Mouse (Mus musculus): ENCODE results near the gene Snrpd2.
A peak's percentile ranks its signal among the peaks of the same experiment; 100 is the strongest.

Snrpd2 gene

DNA sequence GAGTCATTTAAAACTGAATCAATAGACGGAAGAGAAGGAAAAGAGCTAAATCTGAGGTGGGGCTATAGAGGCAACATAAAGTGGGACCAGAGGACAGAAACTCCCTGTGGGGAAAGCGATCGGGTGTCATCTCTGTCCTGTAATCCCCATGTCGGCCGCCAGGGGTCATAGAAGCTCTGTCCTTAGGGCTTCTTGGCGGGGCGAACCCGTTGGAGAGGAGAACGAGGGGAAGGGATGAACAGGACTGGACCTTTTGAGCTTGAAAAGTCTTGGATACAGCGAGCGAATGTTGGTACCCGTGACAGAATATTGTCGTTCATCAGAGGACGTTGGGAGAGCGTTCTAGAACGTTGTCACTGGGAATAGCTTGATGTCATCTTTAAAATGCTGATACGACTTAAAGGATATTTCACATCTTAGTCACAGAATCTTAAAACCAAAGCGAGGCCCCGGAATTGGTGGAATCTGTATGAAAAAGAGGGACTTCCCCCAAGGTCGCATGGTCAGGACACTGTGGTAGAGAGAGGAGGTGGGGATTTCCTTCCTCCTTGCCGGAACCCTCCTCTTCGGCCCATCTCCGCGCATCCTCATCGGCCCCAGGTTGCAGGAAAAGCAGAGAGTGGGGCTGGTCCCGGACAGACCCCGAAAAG is 29.0 kb downstream of the Snrpd2 start:
- DNase-seq: peak; percentile 90 to 93

DNA sequence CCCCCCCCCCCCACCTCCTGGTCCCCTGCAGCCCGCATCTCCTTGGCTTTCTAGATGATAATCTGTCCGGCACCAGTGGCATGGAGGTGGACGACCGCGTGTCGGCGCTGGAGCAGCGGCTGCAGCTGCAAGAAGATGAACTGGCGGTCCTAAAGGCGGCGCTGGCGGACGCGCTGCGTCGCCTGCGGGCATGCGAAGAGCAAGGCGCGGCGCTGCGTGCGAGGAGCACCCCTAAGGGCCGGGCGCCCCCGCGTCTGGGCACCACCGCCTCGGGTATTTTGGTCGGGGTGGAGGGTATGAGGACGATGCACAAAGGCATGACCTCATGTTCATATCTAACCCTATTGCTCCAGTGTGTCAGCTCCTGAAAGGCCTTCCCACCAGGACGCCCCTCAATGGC is 29.7 kb downstream of the Snrpd2 start:
- DNase-seq: peak; percentile 72 to 75

DNA sequence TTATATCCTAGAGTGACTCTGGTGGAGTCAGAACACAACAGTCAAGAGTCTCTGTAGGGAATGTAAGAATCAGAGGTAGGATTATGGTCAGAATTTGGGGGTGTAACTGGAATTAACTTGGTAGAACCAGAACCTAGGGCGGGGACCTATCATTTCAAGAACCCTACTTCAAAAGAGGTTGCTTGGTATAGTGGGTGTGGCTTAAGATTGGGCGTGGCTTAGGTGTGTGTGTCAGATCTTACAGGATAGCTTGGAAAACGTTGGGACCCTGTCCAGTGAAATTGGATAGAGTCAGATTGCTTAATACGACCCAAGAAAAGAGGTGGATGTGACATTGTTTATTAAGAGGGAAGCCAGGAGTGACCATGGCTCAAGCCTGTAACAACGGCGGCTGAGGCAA is 30.4 kb downstream of the Snrpd2 start:
- DNase-seq: no peak

DNA sequence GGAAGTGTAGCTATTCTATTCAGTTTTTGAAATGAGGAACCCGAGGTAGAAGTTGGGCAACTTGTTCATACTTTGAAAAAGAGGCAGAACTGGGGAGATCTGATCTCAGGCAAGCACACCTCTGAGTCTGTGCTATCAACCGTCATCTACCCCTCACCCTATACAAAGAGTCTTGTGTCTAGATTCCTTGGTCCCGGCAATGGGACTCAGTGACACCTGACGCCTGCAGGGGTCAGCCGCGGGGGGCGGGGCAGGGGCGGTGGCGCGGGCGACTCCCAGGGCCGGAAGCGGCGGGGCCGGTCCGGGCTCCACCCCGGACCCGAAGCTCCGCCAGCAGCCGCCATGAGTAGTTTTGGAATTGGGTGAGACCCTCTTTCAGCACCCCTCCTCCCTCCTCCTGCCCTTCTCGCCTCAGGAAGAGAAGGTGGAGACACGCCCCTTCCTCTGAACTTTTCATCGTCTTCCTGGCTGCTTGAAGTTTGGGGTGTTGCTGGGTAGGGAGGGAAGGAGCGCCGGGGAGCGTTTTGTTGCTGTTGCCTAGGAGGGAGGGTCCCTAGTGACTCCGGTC is 31.4 kb downstream of the Snrpd2 start:
- peak in 1 of 2 experiments; percentile 39 for DNase-seq

DNA sequence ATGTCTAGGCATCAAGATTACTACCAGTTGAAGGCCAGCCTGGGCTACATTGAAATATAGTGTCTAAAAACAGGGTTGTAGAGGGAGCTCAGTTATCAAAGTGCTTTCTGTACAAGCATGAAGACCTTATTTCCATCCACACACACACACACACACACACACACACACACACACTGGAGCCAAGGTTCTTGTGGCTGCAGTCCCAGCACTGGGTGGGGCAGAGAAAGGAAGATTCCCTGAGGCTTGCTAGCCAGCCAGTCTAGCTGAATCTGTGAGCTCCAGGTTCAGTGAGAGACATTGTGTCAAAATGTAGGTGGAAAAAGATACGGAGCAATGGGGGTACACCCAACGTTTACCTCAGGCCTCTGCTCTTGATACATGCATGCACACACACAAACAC is 34.7 kb downstream of the Snrpd2 start:
- no peak for DNase-seq

DNA sequence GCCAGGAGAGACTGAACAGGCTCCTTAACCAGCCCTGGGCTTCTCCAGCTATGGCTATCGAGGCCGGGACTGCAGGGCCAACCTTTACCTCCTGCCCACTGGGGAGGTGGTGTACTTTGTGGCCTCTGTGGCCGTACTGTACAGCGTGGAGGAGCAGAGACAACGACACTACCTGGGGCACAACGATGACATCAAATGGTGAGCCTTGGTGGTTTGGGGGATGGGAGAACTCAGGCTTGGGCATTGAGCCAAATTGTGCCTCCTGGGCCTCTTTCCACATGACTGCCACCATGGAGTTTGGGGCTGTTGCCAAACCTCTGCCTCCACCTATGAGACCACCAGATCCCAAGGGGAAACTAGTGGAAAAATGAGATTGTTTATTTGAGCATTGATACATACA is 35.2 kb downstream of the Snrpd2 start:
- DNase-seq: peak; percentile 53 to 55

DNA sequence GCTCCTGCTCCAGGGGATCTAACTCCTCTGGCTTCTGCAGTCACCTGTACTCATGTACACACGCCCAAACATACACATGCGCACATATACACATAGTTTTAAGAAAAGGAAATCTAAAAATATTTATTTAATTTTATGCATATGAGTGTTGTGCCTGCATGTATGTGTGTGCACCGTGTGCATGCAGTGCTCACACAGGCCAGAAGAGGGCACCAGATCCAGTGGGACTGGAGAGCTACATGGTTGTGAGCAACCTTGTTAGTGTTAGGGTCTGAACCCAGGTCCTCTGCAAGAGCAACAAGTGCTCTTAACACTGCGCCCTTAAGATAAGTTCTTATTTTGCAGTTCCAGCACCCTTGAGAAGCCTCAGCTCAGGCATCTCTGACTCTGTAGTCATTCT is 45.2 kb downstream of the Snrpd2 start:
- DNase-seq: no peak

DNA sequence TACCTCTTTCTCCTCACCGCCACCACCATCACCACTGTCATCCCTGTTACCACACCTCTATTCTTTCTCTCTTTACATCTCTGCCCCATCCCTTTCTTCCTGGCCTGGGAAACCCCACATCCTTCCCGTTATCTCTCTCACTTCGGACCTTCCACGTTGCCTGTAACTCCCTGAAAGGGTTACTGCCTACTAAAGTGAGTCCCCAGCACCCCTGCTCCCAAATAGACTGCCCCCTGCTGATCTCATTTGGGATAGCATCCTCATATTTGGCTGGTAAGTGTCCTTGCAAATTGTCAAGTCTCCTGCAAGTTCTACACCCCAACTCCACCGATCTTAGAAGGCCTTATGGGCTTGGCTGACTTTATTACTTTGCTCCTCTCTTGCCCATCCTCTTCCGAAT is 47.2 kb downstream of the Snrpd2 start:
- DNase-seq: peak; percentile 49 to 67

DNA sequence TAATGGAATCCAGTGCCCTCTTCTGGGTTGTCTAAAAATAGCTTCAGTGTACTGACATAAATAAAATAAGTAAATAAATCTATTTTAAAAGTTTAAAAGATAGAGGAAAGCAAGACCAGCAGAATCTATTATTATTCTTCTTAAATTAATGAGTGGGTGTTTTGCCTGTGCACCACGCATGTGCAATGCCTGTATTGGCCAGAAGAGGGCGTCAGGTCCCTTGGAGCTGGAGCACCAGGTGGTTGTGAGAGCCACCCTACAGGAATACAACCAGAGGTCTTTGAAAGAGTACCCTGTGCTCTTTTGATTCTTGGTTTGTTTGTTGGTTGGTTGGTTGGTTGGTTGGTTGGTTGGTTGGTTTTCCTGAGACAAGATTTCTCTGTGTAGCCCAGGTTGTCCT is 48.5 kb downstream of the Snrpd2 start:
- DNase-seq: peak in 1 of 2 experiments; percentile 52

DNA sequence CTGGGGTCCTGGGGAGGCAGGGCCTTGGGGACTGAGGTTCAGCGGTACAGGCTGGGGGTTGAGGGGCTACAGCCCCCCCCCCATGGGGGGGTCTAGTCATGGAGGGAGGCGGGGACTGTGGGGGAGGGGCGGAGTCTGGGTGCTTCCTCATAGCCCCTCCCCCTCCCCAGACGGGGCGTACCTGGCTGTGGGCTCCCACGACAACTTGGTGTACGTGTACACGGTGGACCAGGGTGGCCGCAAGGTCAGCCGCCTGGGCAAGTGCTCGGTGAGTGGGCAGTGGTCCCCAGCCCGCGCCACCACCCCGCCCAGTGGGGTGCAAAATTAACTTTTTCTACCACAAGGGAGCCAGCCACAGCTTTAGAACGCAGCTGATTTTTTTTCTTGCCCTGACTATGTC is 52.1 kb downstream of the Snrpd2 start:
- DNase-seq: no peak

DNA sequence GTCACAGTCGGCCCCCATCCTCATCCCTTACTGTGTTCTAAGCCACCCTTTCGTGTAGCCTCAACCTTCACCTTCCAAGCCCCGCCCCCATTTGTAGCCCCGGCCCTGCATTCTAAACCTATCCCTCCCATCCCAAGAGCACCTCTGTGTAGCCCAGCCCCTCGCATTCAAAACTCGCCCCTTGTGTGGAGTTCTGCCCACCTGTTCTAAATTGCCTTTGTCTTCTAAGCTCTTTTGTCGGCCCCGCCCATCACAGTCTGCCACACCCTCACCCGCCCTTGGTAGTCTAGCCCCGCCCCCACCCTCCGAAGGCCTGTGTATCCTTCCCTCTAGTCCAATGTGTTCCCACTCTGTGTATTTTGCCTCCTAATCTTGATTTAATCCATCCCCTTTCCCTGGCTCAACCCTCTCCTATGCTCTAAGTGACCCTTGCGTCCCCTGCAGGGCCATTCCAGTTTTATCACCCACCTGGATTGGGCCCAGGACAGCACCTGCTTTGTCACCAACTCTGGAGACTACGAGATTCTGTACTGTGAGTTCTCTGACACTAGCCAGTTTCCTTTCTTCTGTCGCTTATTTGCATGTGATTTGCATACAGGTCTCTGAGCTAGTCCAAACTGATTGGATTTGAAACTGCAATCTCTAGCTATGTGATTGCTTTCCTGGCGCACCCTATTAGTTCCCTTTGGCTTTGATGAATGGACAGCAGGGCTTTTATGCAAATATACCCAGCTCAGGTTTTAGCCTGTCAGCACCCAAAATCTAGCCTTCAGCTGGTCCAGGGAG is 52.7 kb downstream of the Snrpd2 start:
- no peak for DNase-seq

Data from cerebellum, postnatal 10 days (tissue).